Mouse (Mus musculus): ENCODE data around the gene Hyls1. TPM values are rescaled to one million over a fixed set of nuclear protein-coding genes. Genes with fewer than 3 reads are reported as not detected.

Hyls1 gene
- total RNA-seq, 2 experiments from 2014 or later, result 12.5 to 14.6 TPM

GRCm38 (mm10) chr9:35544666-35545065 lies 25.5 kb downstream of the Hyls1 start:
- no peak for DNase-seq (ENCODE audit: low spot score in 2 of 2)

GRCm38 (mm10) chr9:35543099-35543860 lies 26.9 kb downstream of the Hyls1 start:
- no peak for DNase-seq (ENCODE audit: low spot score in 2 of 2)

- DNase-seq (ENCODE audit: low spot score in 2 of 2), result no peak
Observed at GRCm38 (mm10) chr9:35541941-35542340, 28.3 kb downstream of the Hyls1 start.

- peak; percentile 88 for DNase-seq (ENCODE audit: low spot score in 2 of 2)
Observed at GRCm38 (mm10) chr9:35541488-35541887, 28.7 kb downstream of the Hyls1 start.

- DNase-seq (ENCODE audit: low spot score in 2 of 2), result no peak
Observed at GRCm38 (mm10) chr9:35541024-35541423, 29.2 kb downstream of the Hyls1 start.

GRCm38 (mm10) chr9:35539001-35539750 lies 31.0 kb downstream of the Hyls1 start:
- no peak for DNase-seq (ENCODE audit: low spot score in 2 of 2)

GRCm38 (mm10) chr9:35535876-35536275 lies 34.3 kb downstream of the Hyls1 start:
- no peak for DNase-seq (ENCODE audit: low spot score in 2 of 2)

- peak; percentile 59 to 70 for DNase-seq (ENCODE audit: low spot score in 2 of 2)
Observed at GRCm38 (mm10) chr9:35535110-35535509, 35.1 kb downstream of the Hyls1 start.

- DNase-seq (ENCODE audit: low spot score in 2 of 2), result no peak
Observed at GRCm38 (mm10) chr9:35533266-35533665, 36.9 kb downstream of the Hyls1 start.

- no peak for DNase-seq (ENCODE audit: low spot score in 2 of 2)
Observed at GRCm38 (mm10) chr9:35529796-35530195, 40.4 kb downstream of the Hyls1 start.

GRCm38 (mm10) chr9:35529141-35529540 lies 41.1 kb downstream of the Hyls1 start:
- DNase-seq (ENCODE audit: low spot score in 2 of 2), result no peak

- DNase-seq (ENCODE audit: low spot score in 2 of 2), result peak; percentile 78 to 82
Observed at GRCm38 (mm10) chr9:35523941-35524411, 46.2 kb downstream of the Hyls1 start.

- DNase-seq (ENCODE audit: low spot score in 2 of 2), result peak in 1 of 2 experiments; percentile 49
Observed at GRCm38 (mm10) chr9:35523541-35523940, 46.7 kb downstream of the Hyls1 start.

- DNase-seq (ENCODE audit: low spot score in 2 of 2), result no peak
Observed at GRCm38 (mm10) chr9:35522821-35523515, 47.2 kb downstream of the Hyls1 start.

- no peak for DNase-seq (ENCODE audit: low spot score in 2 of 2)
Observed at GRCm38 (mm10) chr9:35522241-35522640, 48.0 kb downstream of the Hyls1 start.

- no peak for DNase-seq (ENCODE audit: low spot score in 2 of 2)
Observed at GRCm38 (mm10) chr9:35520631-35521348, 49.4 kb downstream of the Hyls1 start.

- DNase-seq (ENCODE audit: low spot score in 2 of 2), result no peak
Observed at GRCm38 (mm10) chr9:35518169-35518568, 52.0 kb downstream of the Hyls1 start, which contains the start of gene Gm1113. Gene Gm1113, minus strand, starts transcription at chr9:35518269.

GRCm38 (mm10) chr9:35516711-35517110 lies 53.5 kb downstream of the Hyls1 start:
- no peak for DNase-seq (ENCODE audit: low spot score in 2 of 2)

GRCm38 (mm10) chr9:35516182-35516581 lies 54.0 kb downstream of the Hyls1 start:
- DNase-seq (ENCODE audit: low spot score in 2 of 2), result no peak

GRCm38 (mm10) chr9:35513900-35514299 lies 56.3 kb downstream of the Hyls1 start:
- no peak for DNase-seq (ENCODE audit: low spot score in 2 of 2)

Data from layer of hippocampus, postnatal 10 days (tissue).